Mouse (Mus musculus): ENCODE measurements around the gene Zcchc9. TPM values are rescaled to one million over a fixed set of nuclear protein-coding genes. Genes with fewer than 3 reads are reported as not detected.

The Zcchc9 gene
- total and polyA plus RNA-seq, 3 experiments: 4.1 to 45.1 (median 36.3) TPM

DNA sequence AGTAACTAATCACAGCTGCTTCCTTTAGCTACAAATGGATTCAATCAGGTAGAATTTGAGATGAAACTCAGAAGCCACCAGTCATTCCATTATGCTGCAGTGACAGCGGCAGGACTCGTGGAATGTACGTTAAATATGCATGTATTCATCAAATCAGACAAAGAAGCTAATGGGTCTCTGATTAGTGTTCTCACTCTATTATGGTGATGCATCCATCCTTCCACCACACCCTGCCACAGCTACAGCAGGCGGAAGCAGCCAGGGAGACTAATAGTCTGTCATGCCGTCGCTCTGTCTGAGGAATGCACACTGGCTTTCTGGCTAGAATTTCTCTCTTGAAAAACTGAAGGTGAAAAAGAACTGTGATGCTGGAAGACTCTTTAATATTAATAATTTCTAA lies 11.5 kb downstream of the Zcchc9 start:
- Histone ChIP-seq H3K36me3 (replicated peaks) (peaks cover 72% of the 10 kb centered on the region), H3K4me1 (ENCODE audit: insufficient read depth, low read depth, low read length) (no peaks in the 10 kb centered on the region), H3K27me3 (ENCODE audit: insufficient read depth, low read length) (no peaks in the 10 kb centered on the region), H3K9me3 (replicated peaks) (no peaks in the 10 kb centered on the region), H3K4me3 (ENCODE audit: low read depth, low read length) (no peak overlapping the region)
- ATAC-seq (ENCODE audit: extremely low read depth, insufficient number of reproducible peaks, low FRiP score, poor library complexity, severe bottlenecking) (no peak), DNase-seq (ENCODE audit: low spot score) (no peak)
- TF ChIP-seq POLR2AphosphoS5 (IDR thresholded peaks at IDR 0.05; ENCODE audit: insufficient replicate concordance, low read depth, low read length) (no peak), TAL1 (conservative IDR thresholded peaks at IDR 0.05; ENCODE audit: low read depth, low read length) (no peak)

DNA sequence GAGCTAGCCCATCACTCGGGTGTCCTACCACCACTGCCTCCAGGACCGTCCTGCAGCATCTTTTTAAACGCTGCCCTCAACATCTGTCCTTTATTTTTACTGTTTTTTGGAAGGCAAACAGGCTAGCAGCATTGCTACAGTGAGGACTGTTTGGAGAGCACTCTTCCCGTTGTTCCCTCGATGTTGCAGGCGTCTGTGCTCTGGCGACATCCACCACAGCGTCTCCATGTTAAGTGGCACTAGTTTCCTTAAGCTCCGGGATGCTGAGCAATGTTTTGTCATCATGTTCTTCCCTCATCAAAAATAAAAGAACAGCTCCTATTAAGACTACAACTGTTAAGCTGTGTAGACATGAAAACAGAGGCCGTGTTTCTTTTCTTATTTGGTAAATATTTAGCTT lies 11.9 kb downstream of the Zcchc9 start:
- ATAC-seq (ENCODE audit: extremely low read depth, insufficient number of reproducible peaks, low FRiP score, poor library complexity, severe bottlenecking) (no peak), DNase-seq (ENCODE audit: low spot score) (no peak)
- Histone ChIP-seq H3K4me1 (ENCODE audit: insufficient read depth, low read depth, low read length) (no peaks in the 10 kb centered on the region), H3K36me3 (replicated peaks) (peaks cover 68% of the 10 kb centered on the region), H3K27me3 (ENCODE audit: insufficient read depth, low read length) (no peaks in the 10 kb centered on the region), H3K9me3 (replicated peaks) (no peaks in the 10 kb centered on the region), H3K4me3 (ENCODE audit: low read depth, low read length) (no peak overlapping the region)
- TF ChIP-seq TAL1 (conservative IDR thresholded peaks at IDR 0.05; ENCODE audit: low read depth, low read length) (no peak), GATA2 (IDR thresholded peaks at IDR 0.05; ENCODE audit: borderline replicate concordance, low read depth, low read length) (no peak), POLR2AphosphoS5 (IDR thresholded peaks at IDR 0.05; ENCODE audit: insufficient replicate concordance, low read depth, low read length) (no peak), CTCF (IDR thresholded peaks at IDR 0.05; ENCODE audit: low read depth, low read length) (no peak), GATA1 (IDR thresholded peaks at IDR 0.05; ENCODE audit: borderline replicate concordance, low read length) (no peak)

DNA sequence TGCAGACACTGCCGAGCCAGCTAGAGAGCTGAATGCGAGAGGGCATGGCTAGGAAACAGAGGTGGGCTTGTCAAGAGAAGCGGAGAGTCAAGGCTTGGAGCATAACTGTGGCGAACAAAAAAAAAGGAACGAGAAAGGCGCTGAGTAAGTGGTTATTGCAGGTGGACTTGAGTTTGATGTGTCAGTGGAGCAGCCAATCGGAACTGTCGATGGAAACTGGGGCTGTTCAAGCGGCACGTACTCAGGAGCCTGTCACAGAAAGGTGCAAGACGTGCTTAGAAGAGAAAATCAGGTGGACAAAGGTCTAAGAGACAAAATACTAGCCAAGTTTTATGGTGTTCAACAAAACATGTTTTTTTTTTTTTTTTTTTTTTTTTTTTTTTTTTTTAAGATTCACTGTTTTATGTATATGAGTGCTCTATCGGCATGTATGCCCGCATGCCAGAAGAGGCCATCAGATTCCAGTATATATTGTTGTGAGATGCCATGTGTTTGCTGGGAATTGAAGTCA lies 12.5 kb downstream of the Zcchc9 start:
- H3K27me3 ChIP-seq (ENCODE audit: insufficient read depth, low read length): no peaks in the 10 kb centered on the region
- peaks cover 62% of the 10 kb centered on the region for H3K36me3 ChIP-seq (replicated peaks)
- no peak overlapping the region for H3K4me3 ChIP-seq (ENCODE audit: low read depth, low read length)
- no peak for TF ChIP-seq GATA2 (IDR thresholded peaks at IDR 0.05; ENCODE audit: borderline replicate concordance, low read depth, low read length)
- no peak for TF ChIP-seq POLR2AphosphoS5 (IDR thresholded peaks at IDR 0.05; ENCODE audit: insufficient replicate concordance, low read depth, low read length)
- TF ChIP-seq CTCF (IDR thresholded peaks at IDR 0.05; ENCODE audit: low read depth, low read length): no peak
- TF ChIP-seq TAL1 (conservative IDR thresholded peaks at IDR 0.05; ENCODE audit: low read depth, low read length): no peak
- TF ChIP-seq GATA1 (IDR thresholded peaks at IDR 0.05; ENCODE audit: borderline replicate concordance, low read length): no peak
- no peaks in the 10 kb centered on the region for H3K9me3 ChIP-seq (replicated peaks)
- no peaks in the 10 kb centered on the region for H3K4me1 ChIP-seq (ENCODE audit: insufficient read depth, low read depth, low read length)
- no peak for DNase-seq (ENCODE audit: low spot score)
- ATAC-seq (ENCODE audit: extremely low read depth, insufficient number of reproducible peaks, low FRiP score, poor library complexity, severe bottlenecking): no peak

DNA sequence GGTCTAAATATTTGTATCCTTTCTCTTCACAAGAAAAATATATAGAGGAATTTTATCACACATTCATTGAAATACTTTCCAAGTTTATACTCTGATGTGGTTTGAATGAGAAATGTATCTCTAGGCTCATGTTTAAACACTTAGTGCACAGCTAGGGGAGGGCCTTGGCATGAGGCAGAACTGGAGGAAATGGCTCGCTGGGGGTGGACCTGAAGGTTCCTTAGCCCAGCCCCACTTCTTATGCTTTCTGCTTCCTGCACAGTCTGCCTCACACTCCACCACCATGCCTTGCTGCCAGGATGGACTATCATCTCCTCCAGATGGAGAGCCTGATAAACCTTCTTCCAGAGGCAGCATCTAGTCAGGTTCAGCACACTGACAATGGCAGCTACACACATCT lies 15.5 kb downstream of the Zcchc9 start:
- Histone ChIP-seq H3K4me3 (ENCODE audit: low read depth, low read length) (no peak overlapping the region), H3K36me3 (replicated peaks) (peaks cover 33% of the 10 kb centered on the region), H3K27me3 (ENCODE audit: insufficient read depth, low read length) (peaks cover 8% of the 10 kb centered on the region; the same call in 1 of the 2 replicates), H3K4me1 (ENCODE audit: insufficient read depth, low read depth, low read length) (no peaks in the 10 kb centered on the region), H3K9me3 (replicated peaks) (no peaks in the 10 kb centered on the region)
- DNase-seq (ENCODE audit: low spot score) (no peak), ATAC-seq (ENCODE audit: extremely low read depth, insufficient number of reproducible peaks, low FRiP score, poor library complexity, severe bottlenecking) (no peak)
- TF ChIP-seq GATA2 (IDR thresholded peaks at IDR 0.05; ENCODE audit: borderline replicate concordance, low read depth, low read length) (no peak), TAL1 (conservative IDR thresholded peaks at IDR 0.05; ENCODE audit: low read depth, low read length) (no peak), GATA1 (IDR thresholded peaks at IDR 0.05; ENCODE audit: borderline replicate concordance, low read length) (no peak), CTCF (IDR thresholded peaks at IDR 0.05; ENCODE audit: low read depth, low read length) (no peak), POLR2AphosphoS5 (IDR thresholded peaks at IDR 0.05; ENCODE audit: insufficient replicate concordance, low read depth, low read length) (no peak)

DNA sequence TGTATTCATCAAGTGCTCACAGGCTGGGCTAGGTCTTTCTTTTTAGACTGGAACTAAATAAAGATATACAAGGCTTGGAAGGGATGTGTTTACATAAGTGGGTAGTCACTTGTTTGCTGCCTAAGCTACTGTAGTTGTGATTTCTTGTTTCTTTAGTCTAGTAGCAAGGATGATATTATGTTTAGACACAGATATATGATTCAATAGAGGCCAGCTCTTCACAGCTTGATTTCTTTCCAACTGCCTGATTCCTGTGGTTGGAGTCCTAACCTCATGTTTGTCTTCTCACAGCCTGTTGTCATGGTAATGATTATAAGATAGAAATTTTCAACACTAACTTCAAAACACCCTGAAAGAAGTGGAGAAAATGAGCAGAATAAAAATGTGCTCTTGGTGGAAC lies 27.6 kb downstream of the Zcchc9 start:
- Histone ChIP-seq H3K4me3 (ENCODE audit: low read depth, low read length) (no peak overlapping the region), H3K36me3 (replicated peaks) (no peaks in the 10 kb centered on the region), H3K9me3 (replicated peaks) (no peaks in the 10 kb centered on the region), H3K4me1 (ENCODE audit: insufficient read depth, low read depth, low read length) (no peaks in the 10 kb centered on the region), H3K27me3 (ENCODE audit: insufficient read depth, low read length) (peaks cover 4% of the 10 kb centered on the region; the same call in 1 of the 2 replicates)
- DNase-seq (ENCODE audit: low spot score): no peak
- no peak for TF ChIP-seq TAL1 (conservative IDR thresholded peaks at IDR 0.05; ENCODE audit: low read depth, low read length)
- TF ChIP-seq CTCF (IDR thresholded peaks at IDR 0.05; ENCODE audit: low read depth, low read length): no peak
- no peak for TF ChIP-seq POLR2AphosphoS5 (IDR thresholded peaks at IDR 0.05; ENCODE audit: insufficient replicate concordance, low read depth, low read length)
- TF ChIP-seq GATA2 (IDR thresholded peaks at IDR 0.05; ENCODE audit: borderline replicate concordance, low read depth, low read length): no peak
- TF ChIP-seq GATA1 (IDR thresholded peaks at IDR 0.05; ENCODE audit: borderline replicate concordance, low read length): no peak
- ATAC-seq (ENCODE audit: extremely low read depth, insufficient number of reproducible peaks, low FRiP score, poor library complexity, severe bottlenecking): no peak

DNA sequence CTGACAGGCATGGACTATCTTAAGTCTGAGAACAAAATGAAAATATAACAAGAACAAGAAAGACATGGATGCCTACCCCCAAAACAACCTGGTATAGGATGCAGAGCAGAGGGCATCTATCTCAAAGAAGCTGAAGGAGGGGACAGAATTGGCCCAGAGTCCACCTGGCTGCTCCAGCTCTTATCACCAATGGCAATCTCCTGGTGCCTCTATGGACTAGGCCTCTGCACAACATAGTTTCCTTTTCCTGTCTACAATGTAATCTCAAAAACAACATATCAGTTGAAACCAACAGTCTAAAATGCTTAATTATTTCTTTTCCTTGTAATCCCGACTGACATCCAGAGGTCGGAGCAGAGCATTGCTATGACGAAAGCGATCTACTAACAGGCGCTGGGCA lies 29.4 kb downstream of the Zcchc9 start:
- ATAC-seq (ENCODE audit: extremely low read depth, insufficient number of reproducible peaks, low FRiP score, poor library complexity, severe bottlenecking): no peak
- H3K27me3 ChIP-seq (ENCODE audit: insufficient read depth, low read length): peaks cover 6% of the 10 kb centered on the region; the same call in 1 of the 2 replicates
- DNase-seq (ENCODE audit: low spot score): no peak
- H3K36me3 ChIP-seq (replicated peaks): no peaks in the 10 kb centered on the region
- H3K4me3 ChIP-seq (ENCODE audit: low read depth, low read length): no peak overlapping the region
- no peaks in the 10 kb centered on the region for H3K9me3 ChIP-seq (replicated peaks)
- H3K4me1 ChIP-seq (ENCODE audit: insufficient read depth, low read depth, low read length): no peaks in the 10 kb centered on the region
- TF ChIP-seq GATA2 (IDR thresholded peaks at IDR 0.05; ENCODE audit: borderline replicate concordance, low read depth, low read length) (no peak), CTCF (IDR thresholded peaks at IDR 0.05; ENCODE audit: low read depth, low read length) (no peak), TAL1 (conservative IDR thresholded peaks at IDR 0.05; ENCODE audit: low read depth, low read length) (no peak), POLR2AphosphoS5 (IDR thresholded peaks at IDR 0.05; ENCODE audit: insufficient replicate concordance, low read depth, low read length) (no peak), GATA1 (IDR thresholded peaks at IDR 0.05; ENCODE audit: borderline replicate concordance, low read length) (no peak)

All from G1E (cell line).